Mouse (Mus musculus) liver, adult 2 months (tissue): ENCODE measurements around the gene 5031439G07Rik.

Experiments used
- CTCF ChIP-seq: fragments of 200-500 bp; IDR thresholded peaks from 2 replicates; pipeline ENCODE4 v1.5.1; 2011; ENCODE audit warnings: low read depth, low read length, control low read depth
- POLR2A ChIP-seq: fragments of 200-500 bp; IDR thresholded peaks from 2 replicates; pipeline ENCODE4 v1.6.1; 2011; ENCODE audit warnings: low read length, control low read depth; ENCODE audit not compliant: insufficient read depth; ENCODE audit errors: extremely low read depth

DNA sequence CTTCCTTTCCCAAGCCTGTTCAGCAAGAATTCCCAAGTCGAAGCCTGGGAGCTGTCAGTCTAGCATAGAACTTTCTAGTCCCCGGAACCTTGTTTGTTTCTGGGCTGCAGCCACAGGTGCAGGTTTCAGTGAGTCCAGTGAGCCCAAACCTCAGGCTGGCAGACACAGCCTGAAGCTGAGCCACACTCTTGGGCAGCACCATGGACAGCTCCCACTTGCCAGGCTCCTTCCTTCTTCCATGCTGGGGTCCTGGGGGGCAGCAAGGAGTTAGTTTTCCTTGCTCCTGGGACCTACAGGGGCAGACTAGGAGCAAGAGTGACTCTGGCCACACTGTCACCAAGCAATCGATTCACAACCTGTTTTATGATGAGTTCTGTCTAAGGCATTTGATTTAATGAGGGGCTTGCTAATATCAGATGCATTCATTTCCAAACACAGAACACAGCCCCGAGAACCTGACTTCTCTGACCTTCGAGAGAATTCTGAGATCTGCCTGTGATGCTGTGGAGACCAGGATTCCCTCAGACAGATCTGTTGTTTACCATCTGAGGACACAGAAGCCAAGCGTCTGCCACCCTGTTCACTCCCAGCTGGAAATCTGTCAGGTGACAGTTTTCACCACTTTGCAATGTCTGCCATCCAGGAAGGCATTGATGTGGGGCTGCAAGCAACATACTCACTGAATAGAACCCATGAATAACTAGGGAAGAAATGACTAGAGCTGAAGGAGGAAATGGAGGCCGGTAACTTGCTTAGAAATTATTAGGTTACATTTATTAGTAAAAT is 22.6 kb downstream of the 5031439G07Rik start:
- TF ChIP-seq CTCF (no peak), POLR2A (no peak)
